ENCODE assay signal across 8 mouse cellular contexts in the genomic region with DNA sequence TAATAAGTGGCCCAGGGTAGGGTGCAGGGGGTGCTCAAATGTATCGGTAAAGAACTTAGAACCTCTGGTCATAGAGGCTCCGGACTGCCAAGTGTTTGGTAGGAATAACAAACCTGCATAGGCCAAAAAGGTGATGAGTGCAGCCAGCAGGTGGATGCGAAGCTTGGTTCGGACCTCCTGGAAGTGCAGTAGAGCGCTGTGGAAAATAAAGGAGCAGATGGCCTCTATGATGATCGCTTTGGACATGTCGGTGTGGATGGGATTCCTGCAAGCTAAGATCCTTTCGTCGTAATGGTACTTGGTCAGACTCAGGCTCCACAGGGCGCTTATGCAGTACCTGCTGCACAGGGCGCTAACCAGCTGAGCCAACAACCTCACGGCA. TPM values are rescaled to one million over a fixed set of nuclear protein-coding genes. Genes with fewer than 3 reads are reported as not detected.
DNase-seq lines count a peak whose midpoint lies in the region; ATAC-seq lines count a peak whose summit lies in the region.

No protein-coding gene starts in this region.

- H3K4me2 ChIP-seq in kidney, embryonic 16.5 days (replicated peaks; ENCODE audit: low read depth, low read length), result peak overlapping the region; percentile 89
- H3K4me2 ChIP-seq in embryonic facial prominence, embryonic 11.5 days (ENCODE audit: low read depth, low read length), result peak overlapping the region; percentile 90
- H3K4me2 ChIP-seq in intestine, embryonic 16.5 days (ENCODE audit: low read depth, low read length), result peak overlapping the region; percentile 67

- peak overlapping the region; percentile 77 for H3K9ac ChIP-seq in kidney, embryonic 16.5 days (replicated peaks; ENCODE audit: low read length)
- peak overlapping the region; percentile 50 for H3K9ac ChIP-seq in embryonic facial prominence, embryonic 11.5 days (replicated peaks; ENCODE audit: low read length)
- H3K9ac ChIP-seq in intestine, embryonic 16.5 days (ENCODE audit: low read depth, low read length), result peak overlapping the region; percentile 79

- no peak for DNase-seq in kidney, adult 11 months
- no peak for DNase-seq in embryonic facial prominence, embryonic 11.5 days (ENCODE audit: low spot score)
- peak; percentile 26 for DNase-seq in neural tube, embryonic 10.5 days (ENCODE audit: extremely low spot score, low spot score)
- DNase-seq in embryo, embryonic 10 days (ENCODE audit: low spot score), result no peak
- DNase-seq in frontal cortex, postnatal 10 days (ENCODE audit: low spot score in 2 of 2), result no peak
- DNase-seq in layer of hippocampus, adult 9-10 months (ENCODE audit: low spot score), result no peak

- peak; percentile 14; the same call in 1 of the 2 replicates for ATAC-seq in kidney, embryonic 16.5 days (ENCODE audit: low FRiP score, low TSS enrichment)
- peak; percentile 2; the same call in 1 of the 2 replicates for ATAC-seq in embryonic facial prominence, embryonic 11.5 days (replicated peaks; ENCODE audit: insufficient number of reproducible peaks, low FRiP score, low TSS enrichment, low read depth)
- ATAC-seq in intestine, embryonic 16.5 days, result no peak

- WGBS in kidney, embryonic 16.5 days, result 7% methylated on average over 12 of the region's 12 CpGs
- 6% methylated on average over 12 of the region's 12 CpGs for WGBS in embryonic facial prominence, embryonic 11.5 days
- 9% methylated on average over 12 of the region's 12 CpGs for WGBS in intestine, embryonic 16.5 days

- no peaks in the 10 kb centered on the region for H3K36me3 ChIP-seq in kidney, embryonic 16.5 days (ENCODE audit: insufficient read depth, low read length)
- H3K36me3 ChIP-seq in embryonic facial prominence, embryonic 11.5 days (replicated peaks; ENCODE audit: control insufficient read depth, insufficient read depth, low read depth, low read length), result no peaks in the 10 kb centered on the region
- no peaks in the 10 kb centered on the region for H3K36me3 ChIP-seq in intestine, embryonic 16.5 days (ENCODE audit: control insufficient read depth, insufficient read depth, low read length)

- H3K4me1 ChIP-seq in kidney, embryonic 16.5 days (ENCODE audit: insufficient read depth, low read length), result peaks cover 16% of the 10 kb centered on the region; the same call in 1 of the 2 replicates
- no peaks in the 10 kb centered on the region; the same call in 1 of the 2 replicates for H3K4me1 ChIP-seq in embryonic facial prominence, embryonic 11.5 days (ENCODE audit: control insufficient read depth, insufficient read depth, low read length)
- H3K4me1 ChIP-seq in intestine, embryonic 16.5 days (ENCODE audit: control insufficient read depth, insufficient read depth, low read length), result peaks cover 10% of the 10 kb centered on the region

- no peaks in the 10 kb centered on the region; the same call in 1 of the 2 replicates for H3K27me3 ChIP-seq in kidney, embryonic 16.5 days (ENCODE audit: insufficient read depth, low read length)
- peaks cover 2% of the 10 kb centered on the region; the same call in 1 of the 2 replicates for H3K27me3 ChIP-seq in embryonic facial prominence, embryonic 11.5 days (ENCODE audit: control insufficient read depth, insufficient read depth, low read length)
- no peaks in the 10 kb centered on the region for H3K27me3 ChIP-seq in intestine, embryonic 16.5 days (replicated peaks; ENCODE audit: control insufficient read depth, insufficient read depth, low read length)

- no peak overlapping the region for H3K27ac ChIP-seq in kidney, embryonic 16.5 days (ENCODE audit: low read length)
- no peak overlapping the region for H3K27ac ChIP-seq in embryonic facial prominence, embryonic 11.5 days (replicated peaks; ENCODE audit: low read depth, low read length)
- H3K27ac ChIP-seq in intestine, embryonic 16.5 days (ENCODE audit: low read length), result peak overlapping the region; percentile 64

- H3K9me3 ChIP-seq in kidney, embryonic 16.5 days (ENCODE audit: low read length), result no peaks in the 10 kb centered on the region
- no peaks in the 10 kb centered on the region for H3K9me3 ChIP-seq in embryonic facial prominence, embryonic 11.5 days (replicated peaks; ENCODE audit: control insufficient read depth, low read length)
- H3K9me3 ChIP-seq in intestine, embryonic 16.5 days (ENCODE audit: control insufficient read depth, low read length), result no peaks in the 10 kb centered on the region

- H3K4me3 ChIP-seq in kidney, embryonic 16.5 days (ENCODE audit: low read length), result peak overlapping the region; percentile 61
- peak overlapping the region; percentile 44 for H3K4me3 ChIP-seq in embryonic facial prominence, embryonic 11.5 days (ENCODE audit: low read depth, low read length)
- peak overlapping the region; percentile 60 for H3K4me3 ChIP-seq in intestine, embryonic 16.5 days (ENCODE audit: low read length)

RNA-seq across cellular contexts. Expression of a gene that starts 0.8 kb away (rescaled TPM):
- 25.6 and 29.4 TPM in 2 replicates for polyA plus RNA-seq in kidney, embryonic 16.5 days (2015; fragmentation: Nextera tagmentation; extraction: Ambion mirVana)
- polyA plus RNA-seq in embryonic facial prominence, embryonic 11.5 days (2014; fragmentation: Nextera tagmentation; extraction: Ambion mirVana), result 3.1 and 3.7 TPM in 2 replicates
- polyA plus RNA-seq in intestine, embryonic 16.5 days (2015; fragmentation: Nextera tagmentation; extraction: Ambion mirVana), result 93.4 and 115 TPM in 2 replicates

RNA-seq across cellular contexts. Expression of a gene that starts 40.8 kb away (rescaled TPM):
- 199 and 205 TPM in 2 replicates for polyA plus RNA-seq in kidney, embryonic 16.5 days (2015; fragmentation: Nextera tagmentation; extraction: Ambion mirVana)
- 293 and 295 TPM in 2 replicates for polyA plus RNA-seq in embryonic facial prominence, embryonic 11.5 days (2014; fragmentation: Nextera tagmentation; extraction: Ambion mirVana)
- polyA plus RNA-seq in intestine, embryonic 16.5 days (2015; fragmentation: Nextera tagmentation; extraction: Ambion mirVana), result 136 and 152 TPM in 2 replicates

RNA-seq across cellular contexts. Expression of a gene that starts 51.1 kb away (rescaled TPM):
- 17.9 and 18.1 TPM in 2 replicates for polyA plus RNA-seq in kidney, embryonic 16.5 days (2015; fragmentation: Nextera tagmentation; extraction: Ambion mirVana)
- 47.7 and 51.4 TPM in 2 replicates for polyA plus RNA-seq in embryonic facial prominence, embryonic 11.5 days (2014; fragmentation: Nextera tagmentation; extraction: Ambion mirVana)
- polyA plus RNA-seq in intestine, embryonic 16.5 days (2015; fragmentation: Nextera tagmentation; extraction: Ambion mirVana), result 35.8 and 36.3 TPM in 2 replicates
